Mouse (Mus musculus) embryonic facial prominence, embryonic 11.5 days (tissue): ENCODE measurements around the gene Gzmm. TPM values are rescaled to one million over a fixed set of nuclear protein-coding genes. Genes with fewer than 3 reads are reported as not detected.

ENCODE experiments used
- ATAC-seq: fragments of 200-750 bp; cut with Nextera tagmentation; replicated peaks from 2 replicates; pipeline ENCODE4 v1.8.0; 2017; ENCODE audit warnings: low read depth; ENCODE audit not compliant: insufficient number of reproducible peaks, low FRiP score, low TSS enrichment
- DNase-seq: peaks from one replicate; pipeline ENCODE4 v3.0.0-alpha.2; 2015; ENCODE audit warnings: low spot score
- H3K27ac ChIP-seq: fragments of 300-500 bp; sonication (generic); replicated peaks from 2 replicates; pipeline ENCODE4 v1.5.1; 2014; ENCODE audit warnings: mild to moderate bottlenecking, low read depth, low read length, control low read depth
- H3K27me3 ChIP-seq: fragments of 300-500 bp; sonication (generic); 2 replicates; pipeline ENCODE4 v1.6.1; 2014; ENCODE audit warnings: mild to moderate bottlenecking, low read length, moderate library complexity, mixed read lengths; ENCODE audit not compliant: control insufficient read depth, insufficient read depth
- H3K36me3 ChIP-seq: fragments of 300-500 bp; sonication (generic); replicated peaks from 2 replicates; pipeline ENCODE4 v1.6.1; 2014; ENCODE audit warnings: low read depth, mild to moderate bottlenecking, low read length, moderate library complexity, mixed read lengths; ENCODE audit not compliant: control insufficient read depth, insufficient read depth
- H3K4me1 ChIP-seq: fragments of 300-500 bp; sonication (generic); 2 replicates; pipeline ENCODE4 v1.6.1; 2014; ENCODE audit warnings: low read length, mixed read lengths; ENCODE audit not compliant: control insufficient read depth, insufficient read depth
- H3K4me2 ChIP-seq: fragments of 300-500 bp; sonication (generic); 2 replicates; pipeline ENCODE4 v1.6.1; 2014; ENCODE audit warnings: low read depth, mild to moderate bottlenecking, control low read depth, low read length, moderate library complexity
- H3K4me3 ChIP-seq: fragments of 300-500 bp; sonication (generic); 2 replicates; pipeline ENCODE4 v1.5.1; 2014; ENCODE audit warnings: low read depth, low read length, control low read depth
- H3K9ac ChIP-seq: fragments of 300-500 bp; sonication (generic); replicated peaks from 2 replicates; pipeline ENCODE4 v1.6.1; 2014; ENCODE audit warnings: mild to moderate bottlenecking, control low read depth, low read length
- H3K9me3 ChIP-seq: fragments of 300-500 bp; sonication (generic); replicated peaks from 2 replicates; pipeline ENCODE4 v1.6.1; 2016; ENCODE audit warnings: mild to moderate bottlenecking, low read length, inconsistent platforms, mixed read lengths; ENCODE audit not compliant: control insufficient read depth
- WGBS: fragments of 180-500 bp; shearing (Covaris S2); extraction: QIAGEN DNeasy Blood & Tissue Kit; methylation state at CpG from one replicate; pipeline ENCODE4 v1.1.7; 2014; 5-methylcytosine and 5-hydroxymethylcytosine counted together
- polyA plus RNA-seq: library from polyadenylated mRNA; unstranded; fragments of >200 nt; fragmentation: Nextera tagmentation; extraction: Ambion mirVana; gene quantifications from 2 replicates; pipeline ENCODE4 v1.2.1, GENCODE M21; 2014

The Gzmm gene
- polyA plus RNA-seq, 1 experiment from 2014 or later: 0.77 TPM

DNA sequence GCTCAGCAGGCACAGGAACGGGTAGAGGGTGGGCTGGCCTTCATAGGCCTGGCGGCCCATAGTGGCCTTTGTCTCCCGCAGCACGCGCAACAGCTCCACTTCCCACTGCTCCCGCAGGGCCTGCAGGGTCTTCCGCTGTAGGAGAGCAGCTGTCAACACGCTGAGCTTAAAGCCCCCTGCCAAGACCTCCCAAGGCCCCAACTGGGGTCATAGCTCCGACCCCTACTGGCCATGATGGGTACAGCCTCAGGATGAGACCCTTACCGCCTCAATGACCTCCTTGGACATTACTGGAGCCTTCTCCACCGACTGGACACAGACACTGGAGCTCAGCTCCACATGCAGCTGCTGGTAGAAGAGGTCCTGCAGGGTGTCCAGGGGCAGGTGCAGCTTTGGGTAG lies 52.0 kb downstream of the Gzmm start:
- Histone ChIP-seq H3K4me1 (peaks cover 4% of the 10 kb centered on the region), H3K36me3 (peaks cover 55% of the 10 kb centered on the region), H3K27me3 (no peaks in the 10 kb centered on the region; the same call in 1 of the 2 replicates), H3K27ac (no peak overlapping the region), H3K9me3 (peaks cover 9% of the 10 kb centered on the region), H3K4me2 (no peak overlapping the region), H3K9ac (no peak overlapping the region), H3K4me3 (no peak overlapping the region)
- WGBS: 69% methylated on average over 11 of the region's 11 CpGs
- ATAC-seq: no peak
- no peak for DNase-seq

DNA sequence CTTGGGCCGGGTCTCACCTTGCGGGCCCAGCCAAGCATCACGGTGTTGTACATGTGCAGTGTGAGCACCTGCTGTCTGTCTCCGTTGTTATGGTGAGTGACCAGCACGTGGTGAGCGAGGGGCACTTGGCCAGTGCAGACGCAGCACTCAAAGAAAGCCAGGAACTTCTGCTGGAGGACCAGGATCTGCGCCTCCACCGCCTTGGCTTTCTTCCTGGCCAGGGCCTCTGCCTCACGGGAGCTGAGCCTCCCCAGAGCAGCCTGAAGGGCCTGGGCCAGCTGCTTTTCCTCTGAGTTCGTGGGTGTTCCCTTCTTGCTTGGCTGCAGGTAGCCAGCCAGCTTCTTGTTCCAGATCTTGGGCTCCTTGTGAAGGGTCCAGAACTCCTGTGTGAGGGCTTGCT lies 54.3 kb downstream of the Gzmm start:
- ATAC-seq: no peak
- H3K4me2 ChIP-seq: no peak overlapping the region
- peaks cover 9% of the 10 kb centered on the region for H3K9me3 ChIP-seq
- H3K4me1 ChIP-seq: peaks cover 4% of the 10 kb centered on the region
- peaks cover 37% of the 10 kb centered on the region for H3K36me3 ChIP-seq
- no peak overlapping the region for H3K9ac ChIP-seq
- 91% methylated on average over 11 of the region's 11 CpGs for WGBS
- DNase-seq: no peak
- H3K4me3 ChIP-seq: no peak overlapping the region
- H3K27ac ChIP-seq: no peak overlapping the region
- no peaks in the 10 kb centered on the region for H3K27me3 ChIP-seq

DNA sequence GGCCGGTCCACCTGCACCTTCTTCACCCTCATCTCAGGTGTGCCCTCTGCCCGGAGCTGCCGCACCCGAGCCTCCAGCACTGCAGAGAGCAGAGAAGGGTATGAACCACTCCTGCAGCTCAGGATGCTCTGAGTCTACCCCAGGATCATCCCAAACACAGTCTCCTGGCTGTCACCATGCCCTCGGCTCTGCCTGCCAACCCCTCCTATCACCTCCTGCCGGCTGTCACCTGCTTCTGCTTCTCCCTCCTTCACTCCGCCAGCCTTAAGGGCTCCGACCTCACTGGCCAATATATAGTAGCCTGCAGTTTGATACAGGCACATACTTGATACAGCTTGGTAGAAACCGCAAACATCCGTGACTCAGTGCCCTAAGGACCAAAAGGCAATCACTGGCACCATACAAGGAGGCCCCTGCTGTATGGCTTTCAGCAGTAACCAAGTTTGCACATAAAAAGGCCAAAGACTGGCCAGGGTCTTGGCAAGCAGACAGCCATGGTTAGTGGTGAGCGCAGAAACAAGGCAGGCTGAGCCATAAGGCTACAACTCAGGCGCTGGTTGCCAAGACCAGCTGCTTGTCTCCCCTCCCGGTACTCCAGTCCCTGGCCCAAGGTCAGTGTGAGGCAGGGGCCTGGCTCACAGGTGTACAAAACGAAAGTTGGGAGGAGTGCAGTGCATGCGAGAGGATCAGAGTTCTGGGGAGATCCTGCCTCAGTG lies 55.0 kb downstream of the Gzmm start:
- no peak overlapping the region for H3K4me2 ChIP-seq
- WGBS: 92% methylated on average over 15 of the region's 15 CpGs
- H3K4me1 ChIP-seq: peaks cover 4% of the 10 kb centered on the region
- no peak for DNase-seq
- H3K36me3 ChIP-seq: peaks cover 30% of the 10 kb centered on the region
- H3K9ac ChIP-seq: no peak overlapping the region
- ATAC-seq: no peak
- H3K9me3 ChIP-seq: peaks cover 4% of the 10 kb centered on the region
- H3K27ac ChIP-seq: no peak overlapping the region
- H3K4me3 ChIP-seq: no peak overlapping the region
- H3K27me3 ChIP-seq: no peaks in the 10 kb centered on the region

Other genes starting within 250 kb of the Gzmm start
- gene Vmn2r83, start 220.3 kb upstream of the Gzmm start, polyA plus RNA-seq: not detected in 2 replicates
- gene Plpp2, start 155.2 kb upstream of the Gzmm start, polyA plus RNA-seq: 13.3 and 17.9 TPM in 2 replicates
- gene Mier2, start 133.8 kb upstream of the Gzmm start, polyA plus RNA-seq: 39.4 and 41.7 TPM in 2 replicates
- not detected in 2 replicates for gene Theg, start 101.7 kb upstream of the Gzmm start, polyA plus RNA-seq
- gene C2cd4c, start 75.0 kb upstream of the Gzmm start, polyA plus RNA-seq: 0.04 TPM in 2 replicates
- gene Shc2, start 51.1 kb upstream of the Gzmm start, polyA plus RNA-seq: 9.8 and 10.5 TPM in 2 replicates
- not detected in 2 replicates for gene Odf3l2, start 43.3 kb upstream of the Gzmm start, polyA plus RNA-seq
- gene Madcam1, start 24.5 kb upstream of the Gzmm start, polyA plus RNA-seq: 3.9 and 5.5 TPM in 2 replicates
- gene Tpgs1, start 19.7 kb upstream of the Gzmm start, polyA plus RNA-seq: 65.6 and 67.3 TPM in 2 replicates
- 150 and 157 TPM in 2 replicates for gene Cdc34, start 6.8 kb upstream of the Gzmm start, polyA plus RNA-seq
- gene Bsg, start 15.5 kb downstream of the Gzmm start, polyA plus RNA-seq: 630 and 667 TPM in 2 replicates
- gene Hcn2, start 27.6 kb downstream of the Gzmm start, polyA plus RNA-seq: 0.14 and 0.21 TPM in 2 replicates
- 30.5 and 35.6 TPM in 2 replicates for gene Polrmt, start 57.6 kb downstream of the Gzmm start, polyA plus RNA-seq
- gene Fgf22, start 66.1 kb downstream of the Gzmm start, polyA plus RNA-seq: 0.25 and 0.38 TPM in 2 replicates
- 65.1 and 72.7 TPM in 2 replicates for gene Rnf126, start 77.9 kb downstream of the Gzmm start, polyA plus RNA-seq
- gene Fstl3, start 88.3 kb downstream of the Gzmm start, polyA plus RNA-seq: 2.4 and 2.7 TPM in 2 replicates
- gene Prss57, start 101.9 kb downstream of the Gzmm start, polyA plus RNA-seq: not detected in 2 replicates
- 85.7 and 102 TPM in 2 replicates for gene Palm, start 104.6 kb downstream of the Gzmm start, polyA plus RNA-seq
- 0.39 and 0.82 TPM in 2 replicates for gene Misp, start 132.0 kb downstream of the Gzmm start, polyA plus RNA-seq
- gene Ptbp1, start 165.4 kb downstream of the Gzmm start, polyA plus RNA-seq: 237 and 257 TPM in 2 replicates
- gene Prtn3, start 185.5 kb downstream of the Gzmm start, polyA plus RNA-seq: 10.9 and 11.2 TPM in 2 replicates
- 78.3 and 85.8 TPM in 2 replicates for gene Plppr3, start 185.6 kb downstream of the Gzmm start, polyA plus RNA-seq
- 0.50 and 0.88 TPM in 2 replicates for gene Elane, start 197.2 kb downstream of the Gzmm start, polyA plus RNA-seq
- not detected in 2 replicates for gene Cfd, start 201.8 kb downstream of the Gzmm start, polyA plus RNA-seq
- gene Med16, start 219.9 kb downstream of the Gzmm start, polyA plus RNA-seq: 36.5 and 36.9 TPM in 2 replicates
- 4.3 and 11.5 TPM in 2 replicates for gene Gm26602, start 221.8 kb downstream of the Gzmm start, polyA plus RNA-seq
- 0.48 and 0.75 TPM in 2 replicates for gene Kiss1r, start 228.0 kb downstream of the Gzmm start, polyA plus RNA-seq
- 116 and 122 TPM in 2 replicates for gene R3hdm4, start 232.2 kb downstream of the Gzmm start, polyA plus RNA-seq
- 5.0 and 5.2 TPM in 2 replicates for gene Arid3a, start 238.0 kb downstream of the Gzmm start, polyA plus RNA-seq